Mouse (Mus musculus): ENCODE measurements around the gene Ube2e3. TPM values are rescaled to one million over a fixed set of nuclear protein-coding genes. Genes with fewer than 3 reads are reported as not detected.
A peak's percentile ranks its signal among the peaks of the same experiment; 100 is the strongest.

The Ube2e3 gene
- polyA plus RNA-seq (2015; fragmentation: Nextera tagmentation; extraction: Ambion mirVana), result 268 and 294 TPM in 2 replicates

DNA sequence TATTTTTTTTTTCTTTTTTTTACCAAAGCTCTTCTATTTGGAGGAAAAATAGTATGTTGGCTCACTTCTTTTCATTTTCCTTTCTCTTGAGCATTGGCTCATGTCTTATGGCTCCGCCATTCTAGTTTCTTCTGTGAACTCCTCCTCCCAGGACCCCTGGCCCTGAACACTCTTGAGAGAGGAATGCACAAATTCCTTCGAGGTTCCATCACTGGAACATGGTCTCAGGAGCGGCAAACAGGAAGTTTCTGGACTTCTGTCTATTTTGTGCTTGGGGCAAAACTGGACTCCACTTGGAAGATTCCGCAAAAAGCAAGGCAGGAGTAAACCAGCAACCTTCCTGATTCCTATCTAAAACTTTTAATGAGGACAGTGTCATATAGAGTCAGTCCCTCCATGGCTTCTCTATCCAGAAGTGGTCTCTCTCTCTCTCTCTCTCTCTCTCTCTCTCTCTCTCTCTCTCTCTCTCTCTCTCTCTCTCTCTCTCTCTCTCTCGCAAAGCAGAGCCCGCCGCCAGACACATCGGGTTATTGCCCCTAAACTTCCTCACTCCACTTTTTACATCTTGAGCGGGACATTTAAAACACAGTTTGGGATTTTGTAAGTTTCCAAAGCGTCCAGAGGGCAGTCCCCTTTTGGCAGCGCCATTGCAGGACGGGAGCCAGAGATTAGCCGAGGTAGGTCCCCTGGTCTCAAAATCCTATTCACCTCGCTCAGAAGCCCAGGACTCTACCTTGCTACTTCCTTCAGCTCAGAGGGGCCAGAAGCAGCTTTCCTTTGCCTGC is at the start of gene Ube2e3:
Gene Ube2e3 (plus strand): TSS at position 399 of the 785 bp plus-strand sequence.
- Histone ChIP-seq H3K9me3 (no peaks in the 10 kb centered on the region), H3K27me3 (replicated peaks) (no peaks in the 10 kb centered on the region), H3K4me2 (peak within 1 kb of the TSS; percentile 61), H3K36me3 (replicated peaks) (no peaks in the 10 kb centered on the region), H3K27ac (peak within 1 kb of the TSS; percentile 98), H3K4me3 (peak within 1 kb of the TSS; percentile 87), H3K4me1 (peaks cover 23% of the 10 kb centered on the region), H3K9ac (peak within 1 kb of the TSS; percentile 97)
- ATAC-seq (replicated peaks), result no peak
- 19% methylated on average over 14 of the region's 14 CpGs for WGBS

DNA sequence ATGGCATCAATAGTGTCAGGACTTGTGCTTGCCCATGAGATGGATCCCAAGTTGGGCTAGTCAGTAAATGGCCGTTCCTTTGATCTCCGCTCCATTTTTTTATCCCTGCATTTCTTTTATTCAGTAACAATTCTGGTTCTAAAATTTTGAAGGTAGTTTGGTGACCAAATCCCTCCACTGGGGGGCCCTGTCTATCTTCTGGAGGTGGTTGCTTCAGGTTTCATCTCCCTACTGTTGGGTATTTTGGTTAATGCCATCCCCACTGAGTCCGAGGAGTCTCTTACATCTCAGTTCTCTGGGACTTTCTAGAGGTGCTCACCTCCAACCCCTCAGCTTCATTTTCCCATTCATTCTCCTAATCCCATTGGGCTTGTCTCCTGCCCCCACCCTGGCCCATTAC is 38.0 kb upstream of the Ube2e3 start:
- no peaks in the 10 kb centered on the region for H3K36me3 ChIP-seq (replicated peaks)
- no peaks in the 10 kb centered on the region for H3K9me3 ChIP-seq
- no peaks in the 10 kb centered on the region for H3K4me1 ChIP-seq
- no peak for ATAC-seq (replicated peaks)
- no peaks in the 10 kb centered on the region for H3K27me3 ChIP-seq (replicated peaks)
- 96% methylated on average over 3 of the region's 3 CpGs for WGBS
- H3K27ac ChIP-seq, result no peak overlapping the region
- no peak overlapping the region for H3K9ac ChIP-seq
- H3K4me2 ChIP-seq, result no peak overlapping the region
- H3K4me3 ChIP-seq, result no peak overlapping the region

DNA sequence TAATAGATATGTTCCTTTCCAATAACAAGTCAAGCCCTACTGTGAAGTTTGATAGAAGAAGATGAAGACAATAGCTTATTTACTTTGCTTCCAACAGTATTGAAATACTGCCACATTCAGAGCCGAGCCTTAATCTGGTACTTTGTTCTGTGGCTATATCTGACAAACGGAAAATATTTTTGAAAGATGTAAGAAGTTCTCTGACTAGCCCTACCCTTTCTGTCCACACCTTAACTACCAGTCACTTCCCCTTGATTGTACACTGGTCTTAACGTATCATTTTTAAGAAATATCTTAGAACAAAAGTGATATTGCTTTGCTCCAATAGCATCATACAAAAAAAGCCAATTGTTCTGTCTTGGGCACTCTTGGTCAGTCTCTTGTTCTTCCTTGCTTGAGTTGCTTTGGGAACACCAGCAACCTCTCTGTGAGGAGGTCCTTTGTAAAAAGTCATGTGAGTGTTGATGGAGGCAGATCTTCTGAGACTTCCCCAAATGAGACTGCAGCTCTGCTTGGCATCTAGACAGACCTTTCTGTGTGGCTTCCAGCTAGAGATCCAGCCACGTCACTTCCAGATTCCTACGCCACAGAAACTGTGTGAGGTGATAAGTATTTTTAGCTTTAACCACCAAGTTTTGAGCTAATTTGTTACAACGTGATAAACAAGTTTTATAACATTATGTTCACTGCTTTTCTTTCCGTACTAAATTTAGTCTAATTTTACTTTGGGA is 26.3 kb upstream of the Ube2e3 start:
- Histone ChIP-seq H3K9ac (no peak overlapping the region), H3K27ac (no peak overlapping the region), H3K36me3 (replicated peaks) (no peaks in the 10 kb centered on the region), H3K4me2 (no peak overlapping the region), H3K9me3 (no peaks in the 10 kb centered on the region), H3K4me1 (no peaks in the 10 kb centered on the region), H3K27me3 (replicated peaks) (no peaks in the 10 kb centered on the region), H3K4me3 (no peak overlapping the region)
- 88% methylated on average over 7 of the region's 7 CpGs for WGBS
- no peak for ATAC-seq (replicated peaks)

DNA sequence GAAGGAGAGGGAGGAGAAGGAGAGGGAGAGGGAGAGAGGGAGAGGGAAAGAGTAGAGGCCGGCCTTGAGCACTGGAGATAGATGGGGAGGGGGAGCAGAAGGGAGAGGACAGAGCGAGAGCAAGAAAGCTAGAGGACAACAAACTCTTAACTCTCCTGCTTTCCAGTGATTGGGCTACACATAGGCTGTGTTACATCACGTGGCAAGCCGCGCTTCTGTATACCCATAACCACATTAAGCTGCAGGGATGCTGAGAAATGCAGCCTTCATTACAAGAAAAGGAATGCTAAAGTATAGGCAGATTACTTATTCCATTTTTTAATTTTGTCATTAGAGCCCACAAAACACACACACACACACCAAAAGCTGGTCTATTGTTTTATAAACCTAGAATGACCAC is 23.6 kb upstream of the Ube2e3 start:
- Histone ChIP-seq H3K27ac (no peak overlapping the region), H3K36me3 (replicated peaks) (no peaks in the 10 kb centered on the region), H3K27me3 (replicated peaks) (no peaks in the 10 kb centered on the region), H3K4me3 (no peak overlapping the region), H3K9ac (no peak overlapping the region), H3K4me1 (no peaks in the 10 kb centered on the region), H3K4me2 (no peak overlapping the region), H3K9me3 (no peaks in the 10 kb centered on the region)
- 94% methylated on average over 5 of the region's 5 CpGs for WGBS
- ATAC-seq (replicated peaks), result no peak

DNA sequence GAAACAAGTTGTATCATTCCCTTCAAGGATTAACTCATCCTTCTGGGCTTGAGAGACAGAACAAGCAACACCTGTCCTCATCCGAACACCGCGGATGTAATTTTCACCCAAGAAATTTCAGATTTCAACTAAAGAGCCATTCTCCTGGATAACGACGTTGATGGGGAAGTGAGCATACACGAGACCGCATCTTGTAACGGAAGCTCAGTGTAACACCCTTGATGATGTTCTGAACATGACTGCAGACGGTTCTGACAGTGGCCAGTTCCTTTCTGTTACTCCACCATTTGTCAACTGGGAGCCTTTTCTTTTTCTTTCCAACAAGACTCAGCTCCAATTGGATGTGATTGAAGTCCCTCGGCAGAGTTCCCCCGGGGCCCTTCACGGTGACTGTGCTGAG is 22.6 kb upstream of the Ube2e3 start:
- no peak overlapping the region for H3K4me2 ChIP-seq
- ATAC-seq (replicated peaks), result no peak
- H3K36me3 ChIP-seq (replicated peaks), result no peaks in the 10 kb centered on the region
- no peaks in the 10 kb centered on the region for H3K27me3 ChIP-seq (replicated peaks)
- H3K4me3 ChIP-seq, result no peak overlapping the region
- H3K27ac ChIP-seq, result no peak overlapping the region
- no peaks in the 10 kb centered on the region for H3K4me1 ChIP-seq
- H3K9ac ChIP-seq, result no peak overlapping the region
- WGBS, result 83% methylated on average over 12 of the region's 12 CpGs
- no peaks in the 10 kb centered on the region for H3K9me3 ChIP-seq

DNA sequence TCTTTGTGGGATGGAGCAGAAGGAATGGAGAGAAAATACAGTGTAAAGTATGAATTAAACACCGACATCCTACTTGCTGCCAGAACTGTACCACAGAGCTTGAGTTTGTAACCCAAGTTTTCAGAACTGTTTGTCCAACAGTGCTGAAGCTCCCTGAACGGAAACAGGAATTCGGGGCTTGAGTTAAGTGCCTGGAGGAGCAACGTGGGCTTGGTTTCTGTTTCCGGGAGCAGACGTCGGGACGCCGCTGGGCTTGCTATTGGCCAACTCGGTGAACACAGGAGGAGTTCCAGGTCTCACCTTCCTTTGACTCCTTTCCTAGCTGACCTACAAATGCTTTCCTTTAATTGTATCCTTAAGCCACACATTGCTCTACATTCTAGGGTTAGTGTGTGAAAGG is 22.2 kb upstream of the Ube2e3 start:
- no peaks in the 10 kb centered on the region for H3K27me3 ChIP-seq (replicated peaks)

DNA sequence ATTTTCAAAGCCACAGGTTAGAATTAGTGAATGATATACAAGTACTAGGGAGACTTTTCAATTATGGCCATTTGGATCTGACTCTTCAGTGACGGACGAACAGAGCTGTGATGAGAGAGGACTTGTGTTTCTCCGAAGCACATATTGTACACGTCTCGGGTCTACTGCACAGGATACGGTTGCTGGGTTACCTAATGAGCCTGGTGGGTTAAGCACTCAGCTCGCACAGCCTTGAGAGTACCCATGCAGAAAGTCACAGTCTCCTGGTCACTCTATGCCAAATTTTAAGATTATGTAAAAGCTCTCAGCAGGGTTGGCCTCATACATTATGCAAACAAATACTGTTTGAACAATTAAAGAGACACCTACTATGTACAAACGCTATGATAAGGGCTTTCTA is 13.6 kb upstream of the Ube2e3 start:
- 68% methylated on average over 8 of the region's 8 CpGs for WGBS
- no peak for ATAC-seq (replicated peaks)

More for the DNA sequence above, 22.2 kb upstream of the Ube2e3 start:
- Histone ChIP-seq H3K4me3 (no peak overlapping the region), H3K4me1 (no peaks in the 10 kb centered on the region), H3K9me3 (no peaks in the 10 kb centered on the region), H3K36me3 (replicated peaks) (no peaks in the 10 kb centered on the region), H3K9ac (no peak overlapping the region), H3K4me2 (no peak overlapping the region), H3K27ac (no peak overlapping the region)
- ATAC-seq (replicated peaks), result no peak
- WGBS, result 91% methylated on average over 10 of the region's 10 CpGs

DNA sequence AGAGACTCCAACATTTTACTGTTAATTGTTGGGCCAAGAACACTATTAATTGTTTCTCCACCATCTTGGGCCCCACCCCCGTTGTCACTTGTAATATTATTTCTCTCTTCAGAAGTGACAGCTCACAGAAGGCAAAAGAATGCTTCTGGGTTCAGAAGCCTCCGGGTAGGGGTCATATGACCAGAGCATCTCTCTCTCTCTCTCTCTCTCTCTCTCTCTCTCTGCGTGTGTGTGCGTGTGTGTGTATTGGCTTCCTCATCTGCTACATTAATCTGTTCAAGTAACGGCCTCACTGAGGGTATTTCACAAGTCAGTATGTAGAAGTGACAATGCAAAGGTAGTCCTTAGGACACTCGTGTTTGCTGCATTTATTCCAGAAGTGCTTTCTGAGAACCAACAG is 9.3 kb upstream of the Ube2e3 start:
- 73% methylated on average over 6 of the region's 6 CpGs for WGBS
- no peaks in the 10 kb centered on the region for H3K9me3 ChIP-seq
- H3K4me2 ChIP-seq, result no peak overlapping the region
- ATAC-seq (replicated peaks), result peak; percentile 4; the same call in 1 of the 2 replicates
- no peak overlapping the region for H3K4me3 ChIP-seq
- no peaks in the 10 kb centered on the region for H3K36me3 ChIP-seq (replicated peaks)
- no peak overlapping the region for H3K9ac ChIP-seq
- no peaks in the 10 kb centered on the region for H3K27me3 ChIP-seq (replicated peaks)
- H3K4me1 ChIP-seq, result no peaks in the 10 kb centered on the region
- no peak overlapping the region for H3K27ac ChIP-seq

More for the DNA sequence above, 13.6 kb upstream of the Ube2e3 start:
- no peak overlapping the region for H3K27ac ChIP-seq
- no peaks in the 10 kb centered on the region for H3K27me3 ChIP-seq (replicated peaks)
- no peaks in the 10 kb centered on the region for H3K36me3 ChIP-seq (replicated peaks)
- no peak overlapping the region for H3K9ac ChIP-seq
- H3K9me3 ChIP-seq, result no peaks in the 10 kb centered on the region
- no peak overlapping the region for H3K4me2 ChIP-seq
- no peak overlapping the region for H3K4me3 ChIP-seq
- H3K4me1 ChIP-seq, result no peaks in the 10 kb centered on the region

DNA sequence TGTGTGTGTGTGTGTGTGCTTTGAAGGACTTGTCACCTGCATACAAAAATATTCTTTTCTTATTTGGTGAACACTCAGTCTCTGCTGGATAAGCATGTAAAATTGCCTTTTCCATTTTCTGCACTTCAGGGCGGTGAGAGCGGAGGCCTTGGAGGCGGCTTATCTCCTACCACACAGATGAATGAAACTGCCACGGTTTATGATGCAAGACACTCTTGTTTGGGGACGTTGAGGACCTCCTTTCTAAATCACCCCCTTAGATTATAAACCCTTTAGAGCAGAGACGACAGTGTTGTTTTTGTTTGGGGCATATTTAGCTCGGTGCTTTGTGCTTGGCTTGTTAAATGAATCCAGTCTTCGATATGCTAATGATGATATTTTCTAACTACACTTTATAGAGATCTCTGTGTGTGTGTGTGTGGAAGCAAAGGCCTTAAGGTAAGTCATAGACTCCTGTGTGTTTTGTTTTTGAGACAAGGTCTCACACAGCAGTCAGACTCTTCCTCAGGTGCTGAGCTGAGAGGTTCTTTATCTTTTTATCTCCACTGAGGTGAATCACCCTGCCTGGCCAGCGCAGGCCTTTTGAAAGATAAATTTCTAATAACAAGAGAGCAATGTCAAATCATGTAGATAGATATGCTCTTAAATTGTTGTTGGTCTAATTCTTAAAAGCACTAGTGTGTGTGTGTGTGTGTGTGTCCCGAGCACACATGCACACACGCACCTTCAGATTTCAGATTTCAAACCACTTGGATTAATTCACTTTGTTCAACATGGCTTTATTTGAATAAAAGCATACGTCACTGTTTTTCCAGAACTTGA is 8.4 kb upstream of the Ube2e3 start:
- Histone ChIP-seq H3K36me3 (replicated peaks) (no peaks in the 10 kb centered on the region), H3K27me3 (replicated peaks) (no peaks in the 10 kb centered on the region), H3K9me3 (no peaks in the 10 kb centered on the region), H3K4me1 (no peaks in the 10 kb centered on the region), H3K27ac (no peak overlapping the region), H3K9ac (no peak overlapping the region), H3K4me2 (no peak overlapping the region), H3K4me3 (no peak overlapping the region)
- WGBS, result 67% methylated on average over 12 of the region's 12 CpGs
- ATAC-seq (replicated peaks), result peak; percentile 45; the same call in 1 of the 2 replicates

DNA sequence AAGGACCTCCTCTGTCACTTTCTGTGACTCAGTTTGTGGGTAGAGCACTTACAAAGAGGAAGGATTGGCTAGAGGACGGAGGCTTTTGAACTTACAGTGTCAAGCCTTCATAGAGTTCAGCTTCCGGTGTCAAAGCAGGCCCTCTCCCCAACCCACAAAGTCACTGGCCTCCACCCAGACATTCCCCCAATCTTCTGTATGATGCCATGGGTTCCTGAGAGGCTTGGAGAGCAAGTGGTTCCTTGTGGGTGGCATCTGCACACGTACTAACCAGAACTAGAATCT is 7.9 kb upstream of the Ube2e3 start:
- no peak overlapping the region for H3K4me2 ChIP-seq
- no peaks in the 10 kb centered on the region for H3K4me1 ChIP-seq
- no peak for ATAC-seq (replicated peaks)
- no peak overlapping the region for H3K27ac ChIP-seq
- no peaks in the 10 kb centered on the region for H3K9me3 ChIP-seq
- H3K9ac ChIP-seq, result no peak overlapping the region
- H3K4me3 ChIP-seq, result no peak overlapping the region
- H3K27me3 ChIP-seq (replicated peaks), result no peaks in the 10 kb centered on the region
- WGBS, result 86% methylated on average over 3 of the region's 3 CpGs
- no peaks in the 10 kb centered on the region for H3K36me3 ChIP-seq (replicated peaks)

DNA sequence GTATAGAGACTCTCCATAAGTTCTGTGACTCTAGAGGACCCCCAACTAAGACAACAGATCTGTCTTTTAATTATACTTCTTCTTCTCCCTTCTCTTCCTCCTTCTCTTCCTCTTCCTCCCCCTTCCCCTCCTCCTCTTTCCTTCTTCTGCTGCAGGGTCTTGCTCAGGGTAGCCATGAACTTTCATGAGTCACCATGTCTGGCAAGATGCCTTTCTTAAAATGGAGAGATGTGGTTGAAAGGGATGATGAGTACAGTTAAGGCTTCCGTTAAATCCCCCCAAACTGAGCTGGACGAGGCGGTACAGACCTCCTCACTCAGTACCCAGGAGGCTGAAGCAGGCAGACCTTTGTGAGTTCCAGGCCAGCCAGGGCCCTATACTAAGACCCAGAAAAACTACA is 3.8 kb upstream of the Ube2e3 start:
- ATAC-seq (replicated peaks), result no peak
- Histone ChIP-seq H3K27ac (no peak overlapping the region), H3K36me3 (replicated peaks) (no peaks in the 10 kb centered on the region), H3K4me3 (no peak overlapping the region), H3K9me3 (no peaks in the 10 kb centered on the region), H3K27me3 (replicated peaks) (no peaks in the 10 kb centered on the region), H3K9ac (no peak overlapping the region), H3K4me2 (no peak overlapping the region), H3K4me1 (no peaks in the 10 kb centered on the region)
- 94% methylated on average over 3 of the region's 3 CpGs for WGBS

DNA sequence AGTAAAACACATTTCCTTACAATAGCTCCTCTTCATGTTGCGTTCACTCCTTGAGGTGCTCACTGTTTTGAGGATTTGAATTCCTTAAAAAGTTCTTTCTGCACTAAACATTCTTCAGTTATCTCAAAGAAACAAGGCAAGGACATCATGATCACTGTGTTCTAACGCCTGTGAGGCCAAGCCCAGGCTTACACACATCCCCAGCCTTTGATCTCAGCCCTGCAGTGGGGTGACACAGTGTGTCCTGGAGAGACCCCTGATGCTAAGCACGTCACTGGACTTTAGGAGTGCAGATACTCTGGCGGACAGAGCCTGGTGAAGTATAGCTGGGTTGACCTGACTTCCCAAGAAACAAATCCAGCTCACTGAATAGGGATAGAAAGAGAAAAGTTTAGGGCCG is 3.1 kb upstream of the Ube2e3 start:
- ATAC-seq (replicated peaks), result no peak
- 70% methylated on average over 5 of the region's 5 CpGs for WGBS
- no peaks in the 10 kb centered on the region for H3K4me1 ChIP-seq
- H3K9me3 ChIP-seq, result no peaks in the 10 kb centered on the region
- no peak overlapping the region for H3K27ac ChIP-seq
- H3K27me3 ChIP-seq (replicated peaks), result no peaks in the 10 kb centered on the region
- H3K9ac ChIP-seq, result no peak overlapping the region
- H3K4me3 ChIP-seq, result no peak overlapping the region
- no peaks in the 10 kb centered on the region for H3K36me3 ChIP-seq (replicated peaks)
- no peak overlapping the region for H3K4me2 ChIP-seq
